ENCODE assay signal across 8 mouse cellular contexts in the genomic region with DNA sequence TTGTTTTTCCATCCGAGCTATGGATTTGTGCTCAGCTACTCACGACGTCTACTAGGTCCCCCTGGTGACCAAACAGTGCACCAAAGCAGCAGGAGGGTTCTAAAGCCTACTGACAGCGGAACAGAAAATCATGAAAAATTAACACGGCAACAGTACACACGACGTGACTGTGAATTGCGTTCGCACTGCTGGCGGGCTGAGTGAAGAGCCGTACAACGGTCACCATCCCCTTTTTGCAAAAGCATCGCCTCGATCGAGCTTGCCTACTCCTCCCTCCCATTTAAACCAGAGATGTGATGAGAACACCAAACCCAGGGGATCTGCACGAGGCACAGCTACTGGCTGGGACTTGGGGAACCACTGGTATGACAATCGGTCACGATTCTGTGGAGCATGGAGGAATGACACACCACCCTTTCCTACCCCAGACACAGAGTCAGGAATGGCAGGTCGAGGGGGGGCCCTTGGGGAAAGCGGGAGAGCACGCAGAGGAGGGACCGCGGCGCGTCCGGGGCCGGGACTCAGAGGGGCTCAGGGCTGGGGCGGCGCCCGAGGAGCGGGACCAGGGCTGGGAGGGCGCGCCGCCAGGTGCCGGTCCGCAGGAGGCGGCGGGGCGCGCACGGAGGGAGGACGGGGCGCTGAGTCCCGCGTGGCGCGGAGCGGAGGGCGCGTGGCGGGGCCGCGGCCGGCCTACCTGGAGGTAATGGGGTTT. TPM values are rescaled to one million over a fixed set of nuclear protein-coding genes. Genes with fewer than 3 reads are reported as not detected.
DNase-seq lines count a peak whose midpoint lies in the region; TF ChIP-seq lines count a peak whose summit lies in the region.

No protein-coding gene starts in this region.

- peak overlapping the region; percentile 90 for H3K27ac ChIP-seq in left cerebral cortex, adult 2 months

- TF ChIP-seq CTCF in left cerebral cortex, adult 2 months (IDR thresholded peaks at IDR 0.05) = peak; percentile 69

- peak overlapping the region; percentile 87 for H3K4me3 ChIP-seq in left cerebral cortex, adult 2 months

- intact Hi-C loops in left cerebral cortex, adult 2 months (cut with DNase I) = loop anchor here (2.0 to 5.0 kb wide), 2 partner anchors 26 to 81 kb away; partner anchors contain the start of gene Mtf2

- DNase-seq in T-cell, adult 2 months (ENCODE audit: low spot score) = peak; percentile 88
- DNase-seq in cerebellum, postnatal 25 days = peak; percentile 70 to 86
- peak; percentile 45 to 55 for DNase-seq in frontal cortex, postnatal 14 days (ENCODE audit: low spot score in 2 of 2)
- peak; percentile 47 for DNase-seq in hindlimb bud, embryonic 11.5 days (ENCODE audit: extremely low spot score, low read depth, low spot score)
- DNase-seq in left cerebral cortex, adult 2 months (ENCODE audit: extremely low spot score in 1 of 2, low spot score in 2 of 2) = peak; percentile 60 to 61
- peak; percentile 66 to 74 for DNase-seq in lung, postnatal 4 days
- DNase-seq in retina, postnatal 1 day = peak; percentile 81
- peak; percentile 70 for DNase-seq in thymus, postnatal 4 days

RNA-seq across cellular contexts. Expression of gene Fam69a, which starts 0.5 kb away (rescaled TPM):
- 10 to 100 TPM; 27.1 to 31.7 TPM for total RNA-seq in left cerebral cortex, adult 2 months (2021)

Comparison
In these comparisons a context has a peak if more than half of its experiments do, and no peak if none do; other contexts are left out.
1. Peak in every context shown above with its lines: DNase-seq, H3K4me3 ChIP-seq and H3K27ac ChIP-seq.